Mouse (Mus musculus) G1E (cell line): ENCODE measurements around the gene Nucks1. TPM values are rescaled to one million over a fixed set of nuclear protein-coding genes. Genes with fewer than 3 reads are reported as not detected.

Experiments
- ATAC-seq: 2 replicates; pipeline ENCODE4 v1.8.0; 2016; ENCODE audit warnings: mild to moderate bottlenecking; ENCODE audit not compliant: insufficient number of reproducible peaks, poor library complexity, low FRiP score, severe bottlenecking; ENCODE audit errors: extremely low read depth
- DNase-seq: peaks from one replicate; pipeline ENCODE4 v3.0.0; 2012; ENCODE audit warnings: low spot score
- H3K27me3 ChIP-seq: 2 replicates; pipeline ENCODE4 v1.6.1; 2012; ENCODE audit warnings: mild to moderate bottlenecking, low read length, inconsistent platforms; ENCODE audit not compliant: insufficient read depth
- H3K36me3 ChIP-seq: replicated peaks from 2 replicates; pipeline ENCODE3; 2012; ENCODE audit warnings: mild to moderate bottlenecking, inconsistent platforms
- H3K4me1 ChIP-seq: 2 replicates; pipeline ENCODE4 v1.6.1; 2012; ENCODE audit warnings: low read depth, low read length, inconsistent platforms, mixed read lengths; ENCODE audit not compliant: insufficient read depth
- H3K4me3 ChIP-seq: 2 replicates; pipeline ENCODE4 v1.5.1; 2012; ENCODE audit warnings: low read depth, mild to moderate bottlenecking, inconsistent platforms, low read length, moderate library complexity, mixed read lengths
- H3K9me3 ChIP-seq: replicated peaks from 2 replicates; pipeline ENCODE4 v1.6.1; 2012; ENCODE audit warnings: inconsistent platforms
- CTCF ChIP-seq: IDR thresholded peaks from 2 replicates; pipeline ENCODE4 v1.5.1; 2012; ENCODE audit warnings: low read depth, low read length, inconsistent platforms, mixed read lengths
- GATA1 ChIP-seq: IDR thresholded peaks from 2 replicates; pipeline ENCODE4 v1.6.1; 2012; ENCODE audit warnings: borderline replicate concordance, low read length, inconsistent platforms, mixed read lengths
- GATA2 ChIP-seq: IDR thresholded peaks from 2 replicates; pipeline ENCODE4 v1.6.1; 2012; ENCODE audit warnings: low read depth, low read length, inconsistent platforms, borderline replicate concordance
- POLR2AphosphoS5 ChIP-seq: IDR thresholded peaks from 2 replicates; pipeline ENCODE4 v1.6.1; 2012; ENCODE audit warnings: low read depth, low read length, inconsistent platforms; ENCODE audit not compliant: insufficient replicate concordance
- TAL1 ChIP-seq: conservative IDR thresholded peaks from 2 replicates; pipeline ENCODE4 v1.6.1; 2012; ENCODE audit warnings: low read depth, low read length, inconsistent platforms, mixed read lengths
- polyA plus RNA-seq: library from polyadenylated mRNA; stranded (reverse); fragments of >175 nt; gene quantifications from 2 replicates; pipeline ENCODE4 v1.2.3, GENCODE M21; 2012
- total RNA-seq, 2 experiments: library from RNA; stranded (forward) in 1 of 2; stranded (reverse) in 1 of 2; fragments of 200-1000 nt in 1 of 2; fragments of >200 nt in 1 of 2; fragmentation: Nextera tagmentation in 1 of 2; gene quantifications; 2 replicates each; pipeline ENCODE4 v1.2.3; 2014 to 2017

Nucks1 gene
- total and polyA plus RNA-seq, 3 experiments: 35.2 to 507 (median 376) TPM

DNA sequence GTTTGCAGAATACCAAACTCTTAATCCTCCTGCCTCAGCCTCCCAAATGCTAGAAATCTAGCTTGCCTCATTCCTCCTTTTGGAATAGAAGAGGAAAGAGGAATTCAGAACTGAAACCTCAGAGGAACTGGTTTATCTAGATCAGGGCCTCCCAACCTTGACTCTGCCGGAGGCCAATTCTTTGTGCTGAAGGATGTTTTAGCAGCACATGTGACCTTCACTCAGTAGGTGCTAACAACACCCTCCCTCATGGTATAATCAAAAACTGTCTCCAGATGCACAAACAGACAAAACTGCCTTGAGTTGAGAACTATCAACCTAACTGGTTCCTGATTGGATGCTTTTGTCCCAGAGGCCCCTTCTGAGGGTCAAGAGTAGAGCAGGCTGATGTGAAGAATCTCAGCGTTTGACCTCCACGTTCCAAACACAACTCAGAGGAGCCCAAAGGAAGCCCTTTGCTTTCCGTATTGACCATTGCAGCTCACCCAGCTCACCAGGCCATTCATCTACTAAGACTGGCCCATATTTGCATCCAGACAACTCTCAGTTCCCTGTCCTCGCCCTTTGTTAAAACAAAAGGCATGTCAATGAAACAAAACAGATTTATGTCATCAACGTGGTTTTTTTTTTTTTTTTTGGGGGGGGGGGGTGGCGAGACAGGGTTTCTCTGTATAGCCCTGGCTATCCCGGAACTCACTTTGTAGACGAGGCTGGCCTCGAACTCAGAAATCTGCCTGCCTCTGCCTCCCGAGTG, 36.3 kb downstream of the Nucks1 start:
- H3K9me3 ChIP-seq: no peaks in the 10 kb centered on the region
- TF ChIP-seq CTCF (no peak), GATA2 (no peak), TAL1 (no peak), GATA1 (no peak), POLR2AphosphoS5 (no peak)
- peaks cover under 1% of the 10 kb centered on the region for H3K36me3 ChIP-seq
- DNase-seq (no peak), ATAC-seq (no peak)
- peaks cover 3% of the 10 kb centered on the region; the same call in 1 of the 2 replicates for H3K27me3 ChIP-seq
- H3K4me1 ChIP-seq: peaks cover 67% of the 10 kb centered on the region
- no peak overlapping the region for H3K4me3 ChIP-seq

GRCm38 (mm10) chr1:131947997-131948525, 37.7 kb downstream of the Nucks1 start:
- DNase-seq (no peak), ATAC-seq (no peak)
- Histone ChIP-seq H3K4me1 (peaks cover 65% of the 10 kb centered on the region), H3K27me3 (peaks cover 14% of the 10 kb centered on the region), H3K36me3 (no peaks in the 10 kb centered on the region), H3K4me3 (no peak overlapping the region), H3K9me3 (no peaks in the 10 kb centered on the region)
- TF ChIP-seq GATA1: no peak
- no peak for TF ChIP-seq TAL1

- H3K4me1 ChIP-seq: peaks cover 61% of the 10 kb centered on the region
- DNase-seq: no peak
- no peak overlapping the region for H3K4me3 ChIP-seq
- no peaks in the 10 kb centered on the region for H3K9me3 ChIP-seq
- ATAC-seq: peak; percentile 46
- H3K36me3 ChIP-seq: no peaks in the 10 kb centered on the region
- TF ChIP-seq GATA1 (no peak), POLR2AphosphoS5 (no peak), TAL1 (no peak), GATA2 (no peak), CTCF (no peak)
- peaks cover 64% of the 10 kb centered on the region for H3K27me3 ChIP-seq
Measured at GRCm38 (mm10) chr1:131954242-131954865, 44.0 kb downstream of the Nucks1 start.

DNA sequence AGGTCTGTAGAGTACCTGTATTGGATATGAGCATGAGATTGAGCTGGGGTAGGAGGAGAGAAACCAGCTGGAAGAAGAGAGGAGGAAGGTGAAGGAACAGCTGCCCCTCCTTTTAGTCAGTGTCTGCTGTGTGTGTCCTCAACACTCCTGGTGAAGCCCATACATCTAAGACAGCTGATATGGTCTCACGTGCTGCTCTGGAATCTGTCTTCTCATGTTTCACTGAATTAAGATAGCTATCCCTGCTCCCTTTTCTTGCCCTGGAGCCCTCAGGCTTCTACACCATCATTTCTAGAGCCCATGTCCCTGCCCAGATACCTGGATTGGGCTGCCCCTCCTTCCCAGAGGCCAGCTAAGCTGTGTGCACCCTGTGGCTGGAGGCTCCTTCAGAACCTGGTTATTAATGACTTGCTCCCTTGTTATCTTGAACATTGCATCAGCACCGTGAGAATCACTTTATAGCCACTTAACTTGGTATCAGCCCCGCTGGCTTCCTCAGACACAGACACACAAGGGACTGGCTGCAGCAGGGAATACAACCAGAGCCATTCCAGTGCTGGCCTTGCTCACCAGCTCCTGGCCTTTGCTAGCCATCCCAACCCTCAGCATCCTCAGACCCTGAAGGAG, 44.9 kb downstream of the Nucks1 start:
- DNase-seq: no peak
- peaks cover 72% of the 10 kb centered on the region for H3K27me3 ChIP-seq
- TF ChIP-seq CTCF: no peak
- TF ChIP-seq POLR2AphosphoS5: no peak
- TF ChIP-seq GATA2: no peak
- TF ChIP-seq GATA1: no peak
- TF ChIP-seq TAL1: no peak

DNA sequence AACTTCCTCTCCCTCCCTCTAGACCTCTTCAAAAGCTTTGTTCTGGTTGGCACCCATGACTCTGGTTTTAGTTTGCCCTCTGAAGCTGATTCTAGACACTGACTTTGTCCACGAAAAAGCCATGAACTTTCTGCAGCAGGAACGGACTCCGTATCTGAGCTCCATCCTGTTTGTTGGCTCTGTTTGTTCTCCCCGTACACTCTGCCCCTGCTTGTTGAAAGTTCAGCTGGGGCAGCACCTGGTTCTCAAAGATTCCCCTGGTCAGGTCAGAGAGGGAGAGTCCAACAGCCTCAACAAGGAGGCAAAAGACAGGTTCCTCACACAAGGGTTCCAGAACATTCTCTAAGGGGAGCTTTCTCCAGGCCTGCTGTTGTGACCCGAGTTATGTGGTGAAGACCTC, 47.1 kb downstream of the Nucks1 start:
- peaks cover 70% of the 10 kb centered on the region for H3K4me1 ChIP-seq
- TF ChIP-seq GATA2 (no peak), TAL1 (no peak), CTCF (no peak), GATA1 (no peak), POLR2AphosphoS5 (no peak)
- H3K36me3 ChIP-seq: no peaks in the 10 kb centered on the region
- peaks cover 86% of the 10 kb centered on the region for H3K27me3 ChIP-seq
- no peak overlapping the region; the same call in 1 of the 2 replicates for H3K4me3 ChIP-seq
- DNase-seq (no peak), ATAC-seq (no peak)
- no peaks in the 10 kb centered on the region for H3K9me3 ChIP-seq

More for the DNA sequence above, 44.9 kb downstream of the Nucks1 start:
- H3K4me3 ChIP-seq: no peak overlapping the region
- H3K9me3 ChIP-seq: no peaks in the 10 kb centered on the region
- H3K36me3 ChIP-seq: no peaks in the 10 kb centered on the region
- H3K4me1 ChIP-seq: peaks cover 64% of the 10 kb centered on the region
- ATAC-seq: no peak

- peaks cover 67% of the 10 kb centered on the region for H3K4me1 ChIP-seq
- no peak for TF ChIP-seq TAL1
- TF ChIP-seq CTCF: no peak
- TF ChIP-seq GATA2: no peak
- TF ChIP-seq GATA1: no peak
- TF ChIP-seq POLR2AphosphoS5: no peak
- H3K9me3 ChIP-seq: 0 out of 2 replicates have a peak, but pooled peaks cover 4% of the 10 kb centered on the region
- H3K36me3 ChIP-seq: peaks cover 2% of the 10 kb centered on the region
- H3K4me3 ChIP-seq: no peak overlapping the region
- ATAC-seq (no peak), DNase-seq (no peak)
- H3K27me3 ChIP-seq: peaks cover 78% of the 10 kb centered on the region
Measured at GRCm38 (mm10) chr1:131961004-131961403, 50.7 kb downstream of the Nucks1 start.
